Mouse (Mus musculus): Measurements from ENCODE around the gene Ctcf. TPM values are rescaled to one million over a fixed set of nuclear protein-coding genes. Genes with fewer than 3 reads are reported as not detected.
"Not testable (repeated sequence)": the region's sequence is repeated elsewhere in the genome, so short reads cannot be mapped to it uniquely, and the experiment has no call there.

Ctcf gene
- 12.2 and 19.0 TPM in 2 replicates for polyA plus RNA-seq (2012; rRNA removed)

DNA sequence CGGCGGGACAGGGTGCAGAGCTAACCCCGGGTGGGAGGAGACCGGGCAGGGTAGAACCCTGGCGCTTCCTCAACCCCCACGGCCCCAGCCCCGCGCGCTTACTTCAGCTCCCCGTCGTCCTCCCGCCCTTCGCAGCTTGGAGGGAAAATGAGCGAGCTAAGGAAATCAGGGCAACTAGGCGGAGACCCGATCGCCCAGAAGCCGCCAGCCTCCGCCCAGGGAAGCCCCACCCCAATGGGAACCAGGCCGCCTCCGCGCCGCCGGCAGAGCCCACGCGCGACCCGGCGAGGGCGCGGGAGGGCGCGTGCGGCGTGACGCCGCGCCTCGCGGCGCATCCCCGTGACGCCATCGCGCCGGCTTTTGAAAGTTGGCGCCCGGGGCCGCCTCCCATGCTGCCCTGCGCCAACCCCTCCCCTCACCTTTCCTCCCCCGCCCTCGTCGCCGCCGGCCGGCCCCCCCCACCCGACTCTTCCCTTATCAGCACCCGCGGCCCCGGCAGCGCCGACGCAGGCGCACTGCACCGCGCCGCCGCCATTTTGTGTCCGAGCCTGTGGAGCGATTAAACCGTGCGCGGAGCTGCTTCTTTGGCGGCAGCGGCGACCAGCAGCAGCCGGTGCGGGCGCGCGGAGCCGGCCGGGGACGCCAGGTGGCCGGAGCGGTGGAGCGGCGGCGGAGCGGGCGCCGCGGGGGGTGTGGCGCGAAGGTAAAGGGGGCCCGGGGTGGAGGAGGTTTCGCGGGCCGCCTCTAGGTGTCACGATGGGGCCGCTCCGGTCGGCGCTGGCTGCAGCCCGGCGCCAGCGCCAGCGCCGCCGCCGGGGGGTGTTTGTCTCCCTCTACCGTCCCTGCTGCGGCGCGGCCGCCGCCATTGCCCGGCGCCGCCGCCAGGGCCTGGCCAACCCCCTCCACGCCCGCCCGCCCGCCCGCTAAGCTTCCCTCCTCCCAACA lies at the start of gene Ctcf:
Gene Ctcf (plus strand): TSS at position 551 of the 945 bp plus-strand sequence.
- no peak for DNase-seq (ENCODE audit: low read depth)

DNA sequence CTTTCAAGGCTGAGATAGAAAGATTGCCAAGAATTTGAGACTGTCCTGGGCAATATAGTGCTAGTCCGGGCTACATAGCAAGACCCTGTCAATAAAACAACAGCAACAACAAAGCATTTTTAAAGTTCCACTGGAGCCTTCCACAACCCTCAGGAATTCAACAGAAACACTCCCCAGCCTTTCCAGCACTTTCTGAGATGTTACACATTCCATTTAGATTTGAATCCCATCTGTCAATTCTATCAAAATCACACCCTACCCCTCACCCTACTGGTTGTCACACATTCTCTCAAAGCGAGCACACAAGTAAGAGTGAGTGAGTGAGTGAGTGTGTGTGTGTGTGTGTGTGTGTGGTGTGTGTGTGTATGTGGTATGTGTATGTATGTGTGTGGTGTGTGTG lies 43.9 kb upstream of the Ctcf start:
- no peak for DNase-seq (ENCODE audit: low read depth)

DNA sequence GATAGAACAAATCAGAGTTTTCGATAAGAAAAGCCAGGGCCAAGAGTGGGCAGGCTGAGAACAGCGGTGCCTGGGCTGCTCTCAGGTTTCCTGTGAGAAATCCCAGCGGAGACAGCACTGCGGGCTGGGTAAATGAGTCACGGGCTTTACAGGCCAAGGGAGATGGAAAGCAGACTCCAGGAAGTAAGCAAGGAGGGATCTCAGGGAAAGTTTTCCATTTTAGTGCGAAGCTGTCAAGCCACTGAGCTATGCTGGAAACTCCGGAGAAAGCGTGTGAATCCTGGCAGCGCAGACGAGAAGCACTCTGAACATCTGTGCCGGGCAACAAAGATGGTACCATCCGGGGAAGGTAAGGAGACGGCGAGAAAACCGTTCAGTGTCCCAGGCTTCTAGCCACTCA lies 42.5 kb upstream of the Ctcf start:
- DNase-seq (ENCODE audit: low read depth) = no peak

DNA sequence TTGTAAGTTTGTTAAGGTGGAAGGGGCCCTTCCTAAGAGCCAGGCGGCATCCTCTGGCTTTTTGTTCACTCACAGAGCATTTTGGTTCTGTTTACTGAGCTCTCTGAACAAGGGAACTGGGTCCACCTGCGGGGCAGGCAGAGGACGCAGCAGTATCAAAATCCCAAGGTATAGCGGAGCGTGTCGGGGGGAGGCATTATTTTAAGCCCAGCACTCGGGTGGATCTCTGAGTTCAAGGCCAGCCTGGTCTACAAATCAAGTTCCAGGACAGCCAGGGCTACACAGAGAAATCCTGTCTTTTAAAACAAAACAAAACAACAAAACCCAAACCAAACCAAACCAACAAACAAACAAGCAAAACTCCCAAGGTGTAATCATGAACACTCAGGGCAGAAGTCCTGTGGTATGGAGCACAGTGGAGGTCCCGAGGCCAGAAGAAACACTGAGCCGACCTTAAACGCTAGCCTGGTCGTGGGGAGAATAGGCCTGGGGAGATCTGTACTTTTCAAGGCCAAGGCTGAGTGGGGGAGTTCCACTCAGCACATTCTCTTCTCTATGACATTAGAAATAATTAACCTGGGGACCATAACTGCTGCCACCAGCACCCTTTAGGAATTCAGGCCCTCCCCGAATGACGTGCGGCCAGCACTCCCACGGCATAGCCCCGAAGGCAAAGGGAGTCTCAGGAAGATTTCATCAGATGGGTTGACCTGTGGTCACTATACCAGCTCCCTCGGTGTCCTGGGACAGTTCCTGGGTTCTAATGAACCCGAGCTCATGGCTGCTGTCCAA lies 41.7 kb upstream of the Ctcf start:
- no peak for DNase-seq (ENCODE audit: low read depth)

DNA sequence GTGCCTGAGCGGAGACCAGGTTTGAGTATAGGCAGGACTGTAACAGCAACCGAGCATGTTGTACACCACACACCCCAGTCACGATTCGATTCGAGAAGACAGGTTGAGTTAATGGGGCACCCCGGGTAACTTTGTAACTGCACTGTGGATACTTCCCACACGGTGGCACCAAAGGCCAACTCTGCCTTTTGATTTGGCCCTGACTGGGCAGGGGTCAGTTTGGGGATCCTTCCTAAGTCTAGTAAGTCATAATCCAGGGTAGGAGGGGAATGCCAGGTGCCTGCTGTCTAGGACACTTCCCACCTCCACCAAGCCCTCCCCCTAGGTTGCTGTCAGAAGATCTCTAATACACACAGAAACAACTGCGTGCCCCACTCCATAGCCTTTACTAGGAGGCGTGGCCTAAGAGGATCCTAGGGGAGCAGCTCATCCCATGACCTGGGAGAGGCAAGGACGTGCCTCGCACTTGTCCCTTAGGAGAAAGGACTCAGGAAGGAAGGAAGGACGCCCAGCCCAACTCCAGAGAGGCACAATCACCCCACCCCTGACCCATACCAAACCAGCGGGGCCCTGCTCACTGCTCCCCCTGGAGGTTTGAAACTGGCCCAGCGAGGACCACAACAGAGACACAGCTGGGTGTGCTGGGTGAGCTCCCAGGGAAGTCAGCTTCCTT lies 39.9 kb upstream of the Ctcf start:
- no peak for DNase-seq (ENCODE audit: low read depth)

DNA sequence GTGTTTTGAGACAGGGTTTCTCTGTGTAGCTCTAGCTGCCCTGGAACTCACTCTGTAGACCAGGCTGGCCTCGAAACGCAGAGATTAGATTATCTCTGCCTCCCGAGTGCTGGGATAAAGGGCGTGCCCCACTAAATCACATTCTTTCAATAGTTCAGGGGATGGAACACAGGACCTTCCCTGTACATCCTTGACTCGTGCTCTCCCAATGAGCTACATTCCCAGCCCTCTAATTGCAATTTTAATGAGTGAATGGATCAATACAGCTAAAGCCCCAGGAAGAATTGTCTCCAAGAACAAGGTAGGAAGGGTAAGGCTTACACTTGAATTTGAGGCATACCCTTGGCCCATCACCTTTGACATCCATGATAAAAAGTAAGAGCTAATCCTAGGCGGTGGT lies 37.6 kb upstream of the Ctcf start:
- DNase-seq (ENCODE audit: low read depth) = no peak

DNA sequence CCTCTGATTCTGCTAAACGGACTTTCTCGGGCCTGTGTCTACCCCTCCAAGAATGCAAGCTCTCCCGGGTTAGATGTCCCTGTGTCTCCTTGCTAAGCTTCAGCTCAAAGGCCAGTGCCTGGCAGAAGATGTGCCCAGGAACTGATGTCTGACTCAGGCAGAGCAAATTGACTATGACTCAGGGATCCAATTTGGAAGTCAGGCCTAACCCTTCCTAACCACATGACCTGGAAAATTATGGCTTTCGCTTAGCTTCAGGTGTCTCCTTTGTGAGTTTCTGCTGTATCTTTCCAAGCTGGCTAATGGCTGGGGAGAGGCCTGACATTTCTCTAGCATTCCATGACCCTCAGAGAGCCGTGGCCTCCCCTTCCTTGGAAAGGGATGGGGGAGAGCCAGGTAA lies 35.1 kb upstream of the Ctcf start:
- no peak for DNase-seq (ENCODE audit: low read depth)

DNA sequence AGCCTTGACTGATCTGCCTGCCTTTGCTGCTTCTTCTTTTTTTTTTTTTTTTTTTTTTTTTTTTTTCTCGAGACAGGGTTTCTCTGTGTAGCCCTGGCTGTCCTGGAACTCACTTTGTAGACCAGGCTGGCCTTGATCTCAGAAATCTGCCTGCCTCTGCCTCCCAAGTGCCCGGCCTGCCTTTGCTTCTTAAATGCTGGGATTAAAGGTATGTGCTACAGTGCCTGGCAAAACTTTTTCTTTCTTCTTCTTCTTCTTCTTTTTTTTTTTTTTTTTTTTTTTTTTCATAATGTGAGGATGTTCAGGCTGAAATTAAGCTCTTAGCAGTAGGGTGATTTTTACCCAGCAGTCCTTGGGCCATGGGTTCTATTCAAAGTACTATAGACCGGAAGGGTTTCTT lies 33.8 kb upstream of the Ctcf start:
- not testable (repeated sequence) for DNase-seq (ENCODE audit: low read depth)

DNA sequence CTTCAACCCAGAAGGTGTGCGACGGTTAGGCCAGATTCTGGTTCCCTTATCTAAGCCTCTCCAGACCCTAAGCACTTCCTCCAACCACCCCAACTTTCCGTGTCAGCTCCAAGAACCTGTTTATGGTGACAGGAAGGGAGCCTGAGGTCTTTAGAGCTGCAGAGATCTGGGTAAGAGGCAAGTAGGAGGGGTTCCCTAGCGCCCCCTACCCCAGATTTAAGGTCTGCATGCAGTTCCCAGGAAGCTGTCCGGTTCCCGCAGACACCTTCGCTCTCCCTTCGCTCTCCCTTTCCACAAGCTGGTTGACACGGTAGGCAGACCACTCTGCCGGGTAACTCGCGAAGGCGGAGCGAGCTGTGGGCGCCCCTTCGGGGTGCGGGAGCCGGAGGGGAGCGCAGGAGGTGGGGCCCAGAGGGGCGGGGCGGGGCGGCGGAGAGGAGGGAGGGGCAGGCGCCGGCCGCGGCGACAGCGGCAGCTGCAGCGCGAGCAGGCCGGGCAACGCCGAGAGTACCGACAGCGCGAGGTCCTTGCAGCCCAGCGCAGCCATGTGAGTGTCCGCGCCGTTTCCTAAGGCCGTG lies 31.5 kb upstream of the Ctcf start, which contains the start of gene Ripor1:
Gene Ripor1 (plus strand): TSS at position 452 of the 578 bp plus-strand sequence.
- peak; percentile 30 for DNase-seq (ENCODE audit: low read depth)

DNA sequence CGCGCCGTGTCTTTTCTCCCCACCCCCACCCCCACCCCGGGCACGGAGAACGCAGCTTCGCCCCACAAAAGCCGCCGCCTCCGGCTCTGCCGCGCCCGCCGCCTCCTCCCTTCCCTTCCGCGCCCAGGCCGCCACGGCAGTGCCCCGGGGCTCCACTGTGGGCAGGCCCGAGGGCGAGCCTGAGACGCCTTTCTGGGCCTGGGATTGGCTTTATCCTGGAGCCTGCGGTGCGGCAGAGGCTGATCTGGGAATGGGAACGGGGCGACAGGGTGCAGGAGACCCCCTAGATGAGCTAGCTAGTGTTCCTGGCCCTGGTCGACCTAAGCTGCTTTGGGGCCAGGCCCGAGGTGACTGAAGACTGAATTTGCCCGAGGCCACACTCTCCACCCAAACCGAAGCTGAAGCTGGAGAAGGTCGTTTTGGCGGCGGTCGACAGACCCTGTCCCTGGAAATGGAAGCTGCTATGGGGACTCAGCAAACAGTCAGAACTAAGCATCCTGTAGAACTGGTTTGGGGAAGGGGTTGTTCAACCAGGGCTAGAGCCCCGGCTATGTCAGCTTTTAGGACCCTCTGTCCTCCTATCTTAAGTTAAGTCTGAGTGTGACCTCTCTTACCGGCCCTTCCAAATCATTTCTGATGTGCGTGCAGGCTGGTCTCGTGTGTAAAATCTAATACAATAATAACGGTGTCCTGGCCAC lies 30.7 kb upstream of the Ctcf start:
- DNase-seq (ENCODE audit: low read depth) = no peak

DNA sequence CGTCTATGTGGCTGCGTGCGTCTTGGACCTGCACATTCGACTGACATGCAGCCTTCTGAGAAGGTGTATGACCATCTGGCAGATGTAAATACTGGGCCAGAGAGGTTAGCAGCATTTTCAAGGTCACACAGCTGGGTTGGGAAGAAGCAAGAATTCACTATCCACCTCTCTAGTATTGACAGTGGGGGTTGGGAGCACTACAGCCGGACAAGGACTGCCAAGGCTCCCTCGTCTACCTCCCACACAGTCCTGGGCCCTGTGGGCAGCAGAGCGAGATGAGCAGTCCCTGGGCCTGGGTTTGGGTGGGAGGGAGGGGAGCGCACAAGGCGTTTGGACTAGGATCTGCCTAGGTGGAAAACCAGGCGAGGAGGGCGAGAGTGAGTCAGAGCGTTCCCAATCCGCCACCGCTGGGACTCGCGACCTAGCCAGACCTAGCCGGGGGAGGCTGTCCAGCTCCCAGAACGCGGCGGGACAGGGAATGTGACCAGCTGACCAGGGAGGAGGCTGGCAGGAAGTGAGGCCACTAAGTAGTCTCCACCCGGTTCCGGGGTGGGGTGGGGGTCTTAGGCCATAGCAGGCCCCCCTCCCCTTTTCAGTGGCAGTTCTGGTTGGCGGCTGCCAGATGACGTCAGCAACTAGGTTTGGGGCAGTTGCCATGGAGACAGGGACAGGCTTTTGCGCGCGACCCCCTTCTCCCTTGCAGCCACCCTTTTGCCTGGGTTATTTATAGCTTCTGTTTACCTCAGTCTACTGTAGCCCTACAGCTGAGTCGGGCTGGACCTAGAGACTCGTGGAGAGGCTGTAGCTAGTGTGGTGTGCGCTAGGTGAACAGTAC lies 30.0 kb upstream of the Ctcf start:
- DNase-seq (ENCODE audit: low read depth) = no peak

DNA sequence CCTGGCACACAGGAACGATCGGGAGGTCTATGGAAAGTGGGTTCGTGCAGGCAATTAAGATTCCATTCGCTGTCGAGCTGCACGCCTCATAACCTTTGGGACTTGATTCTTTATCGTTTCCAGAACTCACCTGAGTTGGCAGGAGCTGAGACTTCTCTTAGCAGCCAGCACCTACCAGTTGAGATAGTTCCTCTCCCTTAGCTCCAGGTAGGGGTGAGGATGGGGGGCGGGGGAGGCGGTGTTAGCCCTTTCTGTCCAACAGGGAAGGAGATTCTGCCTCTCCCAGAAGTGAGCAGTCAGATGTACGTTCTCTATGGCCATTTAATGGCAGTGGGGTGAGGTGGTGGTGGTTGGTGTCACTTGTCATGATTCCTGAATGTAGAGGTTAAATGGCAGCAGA lies 29.3 kb upstream of the Ctcf start:
- DNase-seq (ENCODE audit: low read depth) = no peak

DNA sequence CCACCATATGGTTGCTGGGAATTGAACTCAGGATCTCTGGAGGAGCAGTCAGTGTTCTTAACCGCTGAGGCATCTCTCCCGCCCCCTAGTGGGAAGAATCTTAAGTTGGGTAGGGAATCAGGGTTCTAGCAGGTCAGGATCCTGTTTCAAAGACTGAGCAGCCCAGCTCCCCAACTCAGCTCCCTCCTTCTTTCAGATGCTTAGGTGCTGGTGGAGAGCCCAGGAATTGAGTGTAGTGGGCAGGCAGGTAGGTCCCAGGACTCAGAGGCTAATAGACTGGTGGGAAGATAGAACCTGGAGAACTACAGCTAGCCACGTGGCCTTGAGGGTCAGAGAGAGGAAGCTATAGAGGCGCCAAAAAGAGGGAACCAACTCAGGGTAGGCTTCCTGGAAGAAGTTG lies 28.7 kb upstream of the Ctcf start:
- no peak for DNase-seq (ENCODE audit: low read depth)

DNA sequence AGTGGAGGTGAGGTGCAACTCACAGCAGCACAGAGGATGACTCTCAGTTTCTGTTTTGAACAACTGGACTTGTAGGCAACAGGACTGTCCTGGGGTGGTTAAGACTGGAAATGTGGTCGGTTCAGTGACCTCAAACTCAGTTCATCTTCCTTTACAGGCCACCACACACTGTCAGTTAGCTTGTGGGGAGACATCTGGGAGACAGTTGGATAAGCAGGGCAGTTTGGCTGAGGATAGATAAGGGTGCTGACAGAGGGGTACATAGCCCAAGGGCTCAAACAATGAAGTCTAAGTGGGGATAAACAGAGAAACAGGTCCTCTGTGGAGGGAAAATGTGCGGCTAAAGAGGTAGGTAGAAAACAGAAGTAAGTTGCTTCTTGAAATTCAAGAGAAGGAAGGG lies 27.0 kb upstream of the Ctcf start:
- no peak for DNase-seq (ENCODE audit: low read depth)

DNA sequence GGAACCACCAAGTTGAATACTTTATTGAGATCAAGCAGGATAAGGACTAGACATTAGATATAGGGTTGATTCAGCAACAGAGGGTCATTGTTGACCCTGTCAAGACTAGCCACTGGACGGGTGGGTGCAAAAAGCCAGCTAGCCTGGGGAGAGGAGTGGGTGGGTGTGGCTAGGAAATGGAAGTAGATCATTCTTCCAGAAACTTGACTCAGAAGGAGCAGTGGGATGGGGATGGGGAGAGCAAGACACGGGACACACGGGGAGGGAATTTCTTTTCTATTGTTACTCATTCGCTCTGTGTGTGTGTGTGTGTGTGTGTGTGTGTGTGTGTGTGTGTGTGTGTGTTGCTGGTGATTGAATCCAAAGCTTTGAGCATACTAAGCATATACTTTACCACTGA lies 26.6 kb upstream of the Ctcf start:
- no peak for DNase-seq (ENCODE audit: low read depth)

DNA sequence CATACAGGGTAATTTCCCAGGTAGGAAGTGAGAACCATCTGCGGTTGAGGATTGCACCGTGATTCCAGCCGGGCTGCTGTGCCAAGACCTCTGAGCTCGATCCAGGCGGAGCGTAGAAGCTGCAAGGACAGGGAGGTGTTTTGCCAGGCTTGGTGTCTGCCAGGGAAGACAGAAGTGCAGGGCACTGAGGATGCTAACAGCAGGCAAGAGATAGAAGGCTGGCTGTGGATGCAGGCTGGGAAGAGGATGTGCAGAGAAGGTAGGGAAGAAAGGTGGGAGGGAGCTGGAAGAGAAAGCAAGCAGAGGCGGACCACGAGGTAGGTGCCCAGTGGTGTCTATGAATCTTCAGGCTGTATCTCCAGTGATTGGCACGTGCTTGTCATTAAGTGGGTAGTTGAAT lies 24.5 kb upstream of the Ctcf start:
- no peak for DNase-seq (ENCODE audit: low read depth)

DNA sequence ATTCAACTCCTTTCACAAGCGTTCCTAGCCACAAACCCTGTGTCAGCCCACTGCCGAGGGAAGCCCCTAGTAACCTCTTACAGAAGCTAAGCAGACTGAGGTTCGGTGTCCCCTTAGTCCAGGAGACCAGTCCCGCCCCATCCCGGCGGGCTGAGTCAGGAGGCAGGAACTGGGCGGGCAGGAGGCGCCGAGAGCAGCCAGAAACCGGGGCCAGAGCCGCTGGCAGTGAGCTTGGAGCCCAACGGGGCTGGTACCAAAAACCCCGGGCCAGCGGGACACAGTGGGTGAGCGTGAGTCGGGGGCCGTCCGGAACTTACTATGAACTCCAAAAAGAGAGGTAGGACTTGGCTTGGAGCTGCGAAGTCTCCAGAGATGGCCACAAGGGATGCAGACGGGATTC lies 23.3 kb upstream of the Ctcf start:
- DNase-seq (ENCODE audit: low read depth) = no peak

DNA sequence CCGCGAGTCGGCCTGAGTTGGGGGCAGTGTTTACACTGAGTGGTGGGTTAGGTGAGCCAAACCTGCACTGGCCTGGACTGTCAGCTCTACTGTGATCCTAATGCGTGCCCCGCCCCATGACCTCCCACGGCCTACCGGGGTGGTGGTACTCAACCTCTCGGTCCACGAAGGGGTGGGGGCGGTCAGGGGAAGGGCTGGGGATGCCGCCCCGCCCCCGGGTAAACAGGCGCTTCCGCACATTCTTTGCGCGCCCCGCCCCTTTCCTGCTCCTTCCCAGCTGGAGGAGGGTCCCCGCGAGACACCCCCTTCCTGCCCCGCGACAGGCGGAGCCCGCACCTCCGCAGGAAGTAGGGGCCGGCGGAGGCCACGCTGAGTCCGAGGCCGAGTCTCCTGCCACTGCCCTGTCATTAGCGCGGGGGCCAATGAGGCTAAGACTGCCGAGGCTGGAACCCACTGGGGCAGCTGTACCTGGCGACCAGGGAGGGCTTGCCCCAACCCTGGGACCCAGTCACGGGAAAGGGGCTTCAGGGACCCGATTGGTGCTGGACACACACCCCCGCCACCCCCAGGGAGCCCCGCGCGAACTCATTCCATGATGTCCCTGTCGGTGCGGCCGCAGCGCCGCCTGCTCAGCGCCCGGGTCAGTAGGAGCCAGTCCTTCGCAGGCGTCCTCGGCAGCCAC lies 22.4 kb upstream of the Ctcf start:
- DNase-seq (ENCODE audit: low read depth) = no peak

DNA sequence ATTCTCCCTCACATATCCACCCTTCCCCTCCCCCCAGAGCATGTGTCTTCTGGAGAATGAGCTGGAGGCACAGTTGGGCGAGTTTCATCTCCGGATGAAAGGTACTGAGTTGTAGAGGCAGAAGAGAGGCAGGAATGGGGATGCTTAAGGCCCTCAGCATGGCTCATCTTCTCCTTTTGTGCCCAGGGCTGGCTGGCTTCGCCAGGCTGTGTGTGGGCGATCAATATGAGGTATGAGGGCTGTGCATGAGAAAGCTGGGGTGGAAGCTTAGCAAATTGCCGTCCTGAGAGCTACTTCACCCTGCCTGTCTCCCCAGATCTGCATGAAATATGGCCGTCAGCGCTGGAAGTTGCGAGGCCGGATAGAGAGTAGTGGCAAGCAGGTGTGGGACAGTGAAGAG lies 20.4 kb upstream of the Ctcf start:
- DNase-seq (ENCODE audit: low read depth) = no peak
